Mouse (Mus musculus): ENCODE results near the gene Srgap3.

Srgap3 gene

DNA sequence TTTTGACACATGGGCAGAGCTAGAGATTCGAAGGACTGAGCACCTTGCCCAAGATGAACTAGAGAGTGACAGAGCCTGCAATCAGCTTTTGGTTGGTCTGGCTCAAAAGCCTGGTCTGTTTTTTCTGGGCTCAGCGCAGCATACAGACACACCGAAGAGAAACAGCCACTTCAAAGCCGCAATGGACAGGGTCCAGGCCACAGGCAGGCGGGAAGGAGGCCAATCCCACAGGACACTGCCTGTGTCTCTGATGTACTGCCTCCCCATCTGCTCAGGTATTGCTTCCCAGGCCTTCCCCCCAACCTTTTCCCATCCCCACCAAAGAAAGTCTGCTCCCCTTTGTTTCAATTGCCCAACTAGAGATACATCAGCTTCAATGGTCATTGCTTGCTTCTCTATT is 148.7 kb downstream of the Srgap3 start:
- in situ Hi-C loops (cut with MboI; ENCODE audit: low pct_unique_long_range_greater_than_20kb in 1 of 2, low sequenced_read_pairs in 2 of 2, unreplicated experiment in 1 of 2) = no loop called here

- in situ Hi-C loops (cut with MboI; ENCODE audit: low pct_unique_long_range_greater_than_20kb in 1 of 2, low sequenced_read_pairs in 2 of 2, unreplicated experiment in 1 of 2) = no loop called here
Measured at GRCm38 (mm10) chr6:112796607-112797006, 150.5 kb downstream of the Srgap3 start.

GRCm38 (mm10) chr6:112793887-112794286 is 153.2 kb downstream of the Srgap3 start:
- in situ Hi-C loops (cut with MboI; ENCODE audit: low pct_unique_long_range_greater_than_20kb in 1 of 2, low sequenced_read_pairs in 2 of 2, unreplicated experiment in 1 of 2) = no loop called here

GRCm38 (mm10) chr6:112789901-112790300 is 157.2 kb downstream of the Srgap3 start:
- in situ Hi-C loops (cut with MboI; ENCODE audit: low pct_unique_long_range_greater_than_20kb in 1 of 2, low sequenced_read_pairs in 2 of 2, unreplicated experiment in 1 of 2) = no loop called here

GRCm38 (mm10) chr6:112788617-112789016 is 158.4 kb downstream of the Srgap3 start:
- in situ Hi-C loops (cut with MboI; ENCODE audit: low pct_unique_long_range_greater_than_20kb in 1 of 2, low sequenced_read_pairs in 2 of 2, unreplicated experiment in 1 of 2) = no loop called here

DNA sequence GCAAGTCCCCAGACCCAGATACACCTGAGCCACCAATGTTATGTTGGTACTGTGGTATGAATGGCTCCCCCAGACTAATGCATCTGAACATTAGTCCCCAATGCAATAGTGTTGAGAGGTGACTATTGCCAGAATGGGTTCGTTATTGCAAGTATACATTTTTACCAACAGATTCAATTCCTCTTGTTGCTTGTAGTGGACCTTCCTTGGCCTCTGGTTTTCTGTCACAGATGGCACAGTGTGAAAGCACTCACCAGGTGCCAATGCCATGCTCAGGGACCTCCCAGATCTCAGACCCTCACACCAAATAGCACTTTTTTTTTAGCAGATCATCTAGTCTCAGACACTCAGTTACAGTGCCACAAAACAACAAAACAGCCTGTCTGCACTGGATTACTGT is 158.9 kb downstream of the Srgap3 start:
- in situ Hi-C loops (cut with MboI; ENCODE audit: low pct_unique_long_range_greater_than_20kb in 1 of 2, low sequenced_read_pairs in 2 of 2, unreplicated experiment in 1 of 2) = no loop called here

- in situ Hi-C loops (cut with MboI; ENCODE audit: low pct_unique_long_range_greater_than_20kb in 1 of 2, low sequenced_read_pairs in 2 of 2, unreplicated experiment in 1 of 2) = no loop called here
Measured at GRCm38 (mm10) chr6:112781409-112782093, 165.5 kb downstream of the Srgap3 start.

DNA sequence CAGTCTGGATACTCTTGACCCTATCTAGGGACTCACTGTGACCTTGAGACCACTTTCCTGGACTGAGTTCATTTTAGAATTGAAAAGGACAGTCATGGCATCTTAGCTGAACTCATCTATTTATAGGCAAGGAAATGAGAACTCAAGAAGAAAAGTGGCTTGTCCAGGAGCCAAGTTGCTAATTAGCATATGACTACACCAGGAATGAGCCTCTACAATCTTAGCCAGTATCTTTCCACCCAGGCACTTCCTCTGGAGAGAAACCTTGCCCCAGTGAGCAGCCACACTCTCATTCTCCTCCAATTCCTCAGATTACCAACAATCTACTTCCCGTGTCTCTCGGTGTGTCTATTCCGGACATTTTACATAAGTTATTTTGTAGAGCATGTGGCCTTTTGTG is 168.9 kb downstream of the Srgap3 start:
- in situ Hi-C loops (cut with MboI; ENCODE audit: low pct_unique_long_range_greater_than_20kb in 1 of 2, low sequenced_read_pairs in 2 of 2, unreplicated experiment in 1 of 2) = no loop called here

- in situ Hi-C loops (cut with MboI; ENCODE audit: low pct_unique_long_range_greater_than_20kb in 1 of 2, low sequenced_read_pairs in 2 of 2, unreplicated experiment in 1 of 2) = no loop called here
Measured at GRCm38 (mm10) chr6:112776718-112777117, 170.3 kb downstream of the Srgap3 start.

DNA sequence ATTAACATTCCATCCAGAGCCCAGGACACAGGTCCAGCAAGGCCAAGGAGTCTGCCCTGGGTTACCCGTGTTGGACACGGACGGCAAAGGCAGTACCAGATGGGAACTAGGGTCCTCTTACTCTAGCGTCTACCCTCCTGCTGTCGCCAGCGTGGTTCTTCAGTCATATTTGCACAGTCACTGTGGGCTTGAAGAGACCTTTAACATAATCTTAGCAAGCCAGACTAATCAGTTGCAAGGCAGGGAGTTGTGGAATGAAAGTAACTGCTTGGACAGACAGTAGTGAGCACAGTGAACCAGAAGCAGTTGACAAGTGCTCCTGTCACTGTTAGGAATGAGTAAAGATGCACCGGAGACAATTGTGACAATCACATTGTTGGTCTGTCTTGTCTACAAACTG is 173.3 kb downstream of the Srgap3 start:
- in situ Hi-C loops (cut with MboI; ENCODE audit: low pct_unique_long_range_greater_than_20kb in 1 of 2, low sequenced_read_pairs in 2 of 2, unreplicated experiment in 1 of 2) = no loop called here

DNA sequence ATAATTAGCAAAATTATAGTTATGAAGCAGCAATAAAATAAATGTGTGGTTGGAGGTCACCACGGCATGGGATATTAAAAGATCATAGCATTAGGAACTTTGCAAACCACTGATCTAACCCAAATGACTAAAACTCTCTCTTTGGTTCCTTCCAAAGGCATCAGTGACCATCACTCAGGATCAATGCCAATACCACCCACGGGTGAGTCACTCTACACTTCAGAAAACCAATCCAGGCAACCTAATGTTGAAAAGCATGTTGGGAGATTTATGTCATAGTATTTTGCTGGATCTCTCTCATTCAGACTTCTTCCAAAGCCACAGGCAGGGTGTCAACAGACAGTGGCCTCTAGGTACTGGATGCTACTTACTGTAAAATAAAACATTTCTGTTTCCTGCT is 176.1 kb downstream of the Srgap3 start:
- in situ Hi-C loops (cut with MboI; ENCODE audit: low pct_unique_long_range_greater_than_20kb in 1 of 2, low sequenced_read_pairs in 2 of 2, unreplicated experiment in 1 of 2) = no loop called here

- in situ Hi-C loops (cut with MboI; ENCODE audit: low pct_unique_long_range_greater_than_20kb in 1 of 2, low sequenced_read_pairs in 2 of 2, unreplicated experiment in 1 of 2) = no loop called here
Measured at GRCm38 (mm10) chr6:112758541-112758940, 188.5 kb downstream of the Srgap3 start.

DNA sequence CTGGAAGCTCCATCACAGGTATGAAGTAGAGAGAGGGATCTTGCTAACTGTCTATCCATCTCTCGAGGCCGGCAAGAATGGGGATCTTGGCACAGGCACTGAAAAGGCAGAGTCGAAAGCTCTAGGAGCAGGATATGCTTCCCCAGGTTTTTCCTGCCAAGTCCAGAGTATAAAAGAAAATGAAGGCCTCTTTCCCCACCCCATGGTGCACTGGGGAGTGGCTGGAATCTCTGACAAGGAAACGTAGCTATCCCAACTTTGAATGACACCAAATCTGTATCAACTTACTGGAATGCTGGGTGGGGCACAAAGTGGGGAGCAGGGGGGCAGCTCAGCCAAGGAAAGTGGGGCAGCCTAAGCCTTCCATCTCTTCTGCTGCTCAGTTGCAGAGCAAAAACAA is 190.2 kb downstream of the Srgap3 start:
- in situ Hi-C loops (cut with MboI; ENCODE audit: low pct_unique_long_range_greater_than_20kb in 1 of 2, low sequenced_read_pairs in 2 of 2, unreplicated experiment in 1 of 2) = no loop called here

DNA sequence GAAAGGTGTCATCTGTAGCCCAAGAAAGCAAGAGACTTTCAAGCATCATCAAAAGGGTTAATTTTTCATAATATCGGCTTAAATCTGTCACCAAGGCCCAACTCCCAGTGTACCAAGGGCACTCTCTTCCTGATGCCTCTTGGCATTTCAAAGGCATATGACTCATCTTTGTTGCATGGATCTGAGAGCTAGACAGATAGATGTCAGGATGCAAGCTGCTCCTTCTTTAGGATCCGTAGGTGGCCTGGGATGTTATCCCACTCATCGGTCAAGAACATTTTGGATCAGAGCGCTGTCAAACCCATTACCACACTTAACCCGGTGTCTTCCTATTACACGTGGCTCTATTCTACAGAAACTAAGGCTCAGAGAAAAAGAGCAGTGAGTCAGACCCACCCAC is 192.1 kb downstream of the Srgap3 start:
- in situ Hi-C loops (cut with MboI; ENCODE audit: low pct_unique_long_range_greater_than_20kb in 1 of 2, low sequenced_read_pairs in 2 of 2, unreplicated experiment in 1 of 2) = no loop called here

- in situ Hi-C loops (cut with MboI; ENCODE audit: low pct_unique_long_range_greater_than_20kb in 1 of 2, low sequenced_read_pairs in 2 of 2, unreplicated experiment in 1 of 2) = no loop called here
Measured at GRCm38 (mm10) chr6:112752517-112752916, 194.5 kb downstream of the Srgap3 start.

DNA sequence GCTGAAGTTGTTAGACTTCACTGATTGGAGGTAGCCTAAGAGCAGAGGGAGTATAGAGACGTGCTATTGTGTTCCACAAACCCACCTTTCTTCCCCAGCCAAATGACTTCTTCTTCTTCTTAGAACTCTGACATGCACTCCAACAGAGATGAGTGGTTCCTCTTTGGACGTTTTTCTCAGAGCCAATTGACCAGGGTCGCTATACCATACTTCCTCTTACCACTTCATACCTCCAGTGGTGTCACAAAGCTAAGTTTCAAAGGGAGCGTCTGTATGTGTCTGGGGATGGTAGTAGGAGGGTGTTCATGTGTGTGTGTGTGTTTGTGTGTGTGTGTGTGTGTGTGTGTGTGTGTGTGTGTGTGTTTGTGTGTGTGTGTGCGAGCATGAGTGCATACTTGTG is 195.1 kb downstream of the Srgap3 start:
- in situ Hi-C loops (cut with MboI; ENCODE audit: low pct_unique_long_range_greater_than_20kb in 1 of 2, low sequenced_read_pairs in 2 of 2, unreplicated experiment in 1 of 2) = no loop called here

- in situ Hi-C loops (cut with MboI; ENCODE audit: low pct_unique_long_range_greater_than_20kb in 1 of 2, low sequenced_read_pairs in 2 of 2, unreplicated experiment in 1 of 2) = no loop called here
Measured at GRCm38 (mm10) chr6:112742297-112742696, 204.8 kb downstream of the Srgap3 start.

DNA sequence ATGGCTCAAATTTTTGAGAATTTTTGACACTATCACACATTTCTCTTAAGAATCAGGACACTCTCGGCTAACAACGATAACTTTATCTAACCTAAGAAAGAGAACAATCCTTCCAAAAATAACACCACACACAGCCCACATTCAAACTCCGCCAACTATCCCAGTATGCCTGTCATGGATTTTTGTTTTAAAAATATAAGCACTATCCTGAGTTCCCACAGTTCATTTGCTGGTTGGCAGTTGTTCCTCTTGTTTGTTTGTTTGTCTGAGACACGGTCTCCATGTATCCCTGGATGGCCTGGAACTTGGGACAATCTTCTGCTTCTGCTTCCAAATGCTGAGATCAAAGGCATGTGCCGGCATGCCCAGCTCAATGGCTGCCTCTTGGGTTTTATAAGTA is 205.3 kb downstream of the Srgap3 start:
- in situ Hi-C loops (cut with MboI; ENCODE audit: low pct_unique_long_range_greater_than_20kb in 1 of 2, low sequenced_read_pairs in 2 of 2, unreplicated experiment in 1 of 2) = no loop called here

- in situ Hi-C loops (cut with MboI; ENCODE audit: low pct_unique_long_range_greater_than_20kb in 1 of 2, low sequenced_read_pairs in 2 of 2, unreplicated experiment in 1 of 2) = no loop called here
Measured at GRCm38 (mm10) chr6:112739635-112740034, 207.4 kb downstream of the Srgap3 start.

DNA sequence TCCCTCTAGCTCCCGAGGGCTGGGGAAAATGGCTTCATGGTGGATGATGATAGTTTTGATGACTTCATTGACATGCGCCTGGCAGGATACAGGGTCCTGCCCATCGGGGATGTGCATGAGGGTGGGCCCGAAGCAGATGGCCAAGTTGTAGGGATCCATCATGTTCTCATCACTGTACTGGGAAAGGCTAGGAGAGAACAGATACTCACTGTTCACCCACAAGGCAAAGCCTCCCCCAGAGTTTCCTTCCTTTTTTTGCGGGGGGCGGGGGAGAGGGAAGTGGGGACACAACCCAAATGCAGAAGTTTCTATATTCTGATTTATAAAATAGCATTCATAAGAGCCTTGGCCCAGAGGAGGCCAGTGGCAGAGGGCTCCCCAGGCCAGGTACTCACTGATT is 208.1 kb downstream of the Srgap3 start:
- in situ Hi-C loops (cut with MboI; ENCODE audit: low pct_unique_long_range_greater_than_20kb in 1 of 2, low sequenced_read_pairs in 2 of 2, unreplicated experiment in 1 of 2) = no loop called here

GRCm38 (mm10) chr6:112736471-112736870 is 210.6 kb downstream of the Srgap3 start:
- in situ Hi-C loops (cut with MboI; ENCODE audit: low pct_unique_long_range_greater_than_20kb in 1 of 2, low sequenced_read_pairs in 2 of 2, unreplicated experiment in 1 of 2) = no loop called here

All from mouse embryonic stem cell (cell line).